Mouse (Mus musculus) lung, postnatal 0 days (tissue): ENCODE results near the gene Crhr2. TPM values are rescaled to one million over a fixed set of nuclear protein-coding genes. Genes with fewer than 3 reads are reported as not detected.

Experiments used
- ATAC-seq: fragments of 200-750 bp; cut with Nextera tagmentation; 2 replicates; pipeline ENCODE4 v1.8.0; 2017; ENCODE audit warnings: moderate library complexity
- DNase-seq: peaks from one replicate; pipeline ENCODE4 v3.0.0-alpha.2; 2016; ENCODE audit warnings: low spot score
- H3K27ac ChIP-seq: fragments of 300-500 bp; sonication (generic); 2 replicates; pipeline ENCODE4 v1.5.1; 2014; ENCODE audit warnings: antibody characterized with exemption, mild to moderate bottlenecking, low read length, mixed read lengths
- H3K27me3 ChIP-seq: fragments of 300-500 bp; sonication (generic); replicated peaks from 2 replicates; pipeline ENCODE4 v1.6.1; 2014; ENCODE audit warnings: low read length, mixed read lengths; ENCODE audit not compliant: insufficient read depth
- H3K36me3 ChIP-seq: fragments of 300-500 bp; sonication (generic); 2 replicates; pipeline ENCODE4 v1.6.1; 2014; ENCODE audit warnings: low read length, mixed read lengths; ENCODE audit not compliant: insufficient read depth
- H3K4me1 ChIP-seq: fragments of 300-500 bp; sonication (generic); 2 replicates; pipeline ENCODE4 v1.6.1; 2014; ENCODE audit warnings: antibody characterized with exemption, low read depth, low read length, mixed read lengths; ENCODE audit not compliant: insufficient read depth
- H3K4me2 ChIP-seq: fragments of 300-500 bp; sonication (generic); replicated peaks from 2 replicates; pipeline ENCODE4 v1.6.1; 2014; ENCODE audit warnings: low read depth, mild to moderate bottlenecking, low read length, moderate library complexity, mixed read lengths
- H3K4me3 ChIP-seq: fragments of 300-500 bp; sonication (generic); 2 replicates; pipeline ENCODE4 v1.5.1; 2014; ENCODE audit warnings: low read depth, low read length
- H3K9ac ChIP-seq: fragments of 300-500 bp; sonication (generic); replicated peaks from 2 replicates; pipeline ENCODE4 v1.6.1; 2014; ENCODE audit warnings: low read depth, mild to moderate bottlenecking
- H3K9me3 ChIP-seq: fragments of 300-500 bp; sonication (generic); 2 replicates; pipeline ENCODE4 v1.6.1; 2016; ENCODE audit warnings: low read length, mixed read lengths
- CTCF ChIP-seq: IDR thresholded peaks from 2 replicates; pipeline ENCODE4 v1.5.1; 2016; ENCODE audit warnings: antibody characterized with exemption, mild to moderate bottlenecking
- EP300 ChIP-seq: IDR thresholded peaks from 2 replicates; pipeline ENCODE4 v1.6.1; 2016; ENCODE audit warnings: antibody characterized with exemption, mild to moderate bottlenecking, control low read depth
- WGBS: fragments of 180-500 bp; shearing (Covaris S2); extraction: QIAGEN DNeasy Blood & Tissue Kit; methylation state at CpG from one replicate; pipeline ENCODE4 v1.1.7; 2014; 5-methylcytosine and 5-hydroxymethylcytosine counted together
- polyA plus RNA-seq: library from polyadenylated mRNA; unstranded; fragments of >200 nt; fragmentation: Nextera tagmentation; extraction: Ambion mirVana; gene quantifications from 2 replicates; pipeline ENCODE4 v1.2.1, GENCODE M21; 2015

Crhr2 gene
- polyA plus RNA-seq, 1 experiment from 2014 or later, result 0.17 TPM

- Histone ChIP-seq H3K9ac (no peak overlapping the region), H3K27ac (no peak overlapping the region), H3K27me3 (no peaks in the 10 kb centered on the region), H3K36me3 (0 out of 2 replicates have a peak, but pooled peaks cover 5% of the 10 kb centered on the region), H3K4me1 (no peaks in the 10 kb centered on the region), H3K4me3 (no peak overlapping the region), H3K9me3 (no peaks in the 10 kb centered on the region), H3K4me2 (no peak overlapping the region)
- no peak for ATAC-seq
- TF ChIP-seq EP300, result no peak
- no peak for TF ChIP-seq CTCF
- DNase-seq, result no peak
- 60% methylated on average over 5 of the region's 5 CpGs for WGBS
Measured at GRCm38 (mm10) chr6:55044542-55044941, 88.3 kb downstream of the Crhr2 start.

GRCm38 (mm10) chr6:55043206-55043605, 89.6 kb downstream of the Crhr2 start:
- WGBS, result 74% methylated on average over 8 of the region's 8 CpGs
- H3K36me3 ChIP-seq, result 0 out of 2 replicates have a peak, but pooled peaks cover 4% of the 10 kb centered on the region
- H3K27ac ChIP-seq, result no peak overlapping the region
- H3K4me2 ChIP-seq, result no peak overlapping the region
- no peak overlapping the region for H3K4me3 ChIP-seq
- TF ChIP-seq EP300, result no peak
- TF ChIP-seq CTCF, result no peak
- H3K9me3 ChIP-seq, result no peaks in the 10 kb centered on the region
- no peak overlapping the region for H3K9ac ChIP-seq
- peaks cover 5% of the 10 kb centered on the region; the same call in 1 of the 2 replicates for H3K4me1 ChIP-seq
- no peaks in the 10 kb centered on the region for H3K27me3 ChIP-seq
- DNase-seq, result no peak
- no peak for ATAC-seq

Other genes starting within 250 kb of the Crhr2 start
- 12.7 and 14.4 TPM in 2 replicates for gene Nod1, start 160.4 kb downstream of the Crhr2 start, polyA plus RNA-seq
- 6.9 and 8.7 TPM in 2 replicates for gene Ggct, start 140.1 kb downstream of the Crhr2 start, polyA plus RNA-seq
- 70.9 and 76.0 TPM in 2 replicates for gene Gars, start 95.0 kb downstream of the Crhr2 start, polyA plus RNA-seq
- 194 and 256 TPM in 2 replicates for gene Inmt, start 42.0 kb upstream of the Crhr2 start, polyA plus RNA-seq
- gene Mindy4, start 70.4 kb upstream of the Crhr2 start, polyA plus RNA-seq, result 14.4 and 15.5 TPM in 2 replicates
- 514 and 711 TPM in 2 replicates for gene Aqp1, start 203.4 kb upstream of the Crhr2 start, polyA plus RNA-seq
- 0.12 TPM in 1 of 2 replicates, not detected in the other for gene Ghrhr, start 243.3 kb upstream of the Crhr2 start, polyA plus RNA-seq